Mouse (Mus musculus): ENCODE measurements at regions not wholly inside any gene's neighbourhood (a gene's known extent, or its start where the extent isn't known, plus 50 kb on each side); places are given as distances from the start of the nearest gene placed in this dataset.
"Not testable (repeated sequence)": the region's sequence is repeated elsewhere in the genome, so short reads cannot be mapped to it uniquely, and the experiment has no call there.

DNA sequence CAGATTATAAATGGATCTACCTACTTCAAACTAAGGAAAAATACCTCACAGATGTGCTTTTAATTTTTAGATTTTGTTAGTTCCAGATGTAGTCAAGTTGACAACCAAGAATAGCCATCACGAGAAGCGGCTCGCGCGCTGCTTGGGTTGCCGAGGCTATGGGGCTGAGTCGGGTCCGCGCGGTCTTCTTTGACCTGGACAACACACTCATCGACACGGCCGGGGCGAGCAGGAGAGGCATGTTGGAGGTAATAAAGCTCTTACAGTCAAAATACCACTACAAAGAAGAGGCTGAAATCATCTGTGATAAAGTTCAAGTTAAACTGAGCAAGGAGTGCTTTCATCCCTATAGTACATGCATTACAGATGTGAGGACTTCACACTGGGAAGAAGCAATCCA is 143.8 kb upstream of the Nrxn1 start:
- not testable (repeated sequence) for TF ChIP-seq POLR2A (IDR thresholded peaks at IDR 0.05; ENCODE audit: borderline replicate concordance, insufficient read depth, low read length); CTCF (IDR thresholded peaks at IDR 0.05; ENCODE audit: borderline replicate concordance, insufficient read depth, low read depth, low read length)

All from cerebellum, adult 2 months (tissue).